Mouse (Mus musculus): ENCODE data around the gene Taf6. TPM values are rescaled to one million over a fixed set of nuclear protein-coding genes. Genes with fewer than 3 reads are reported as not detected.

Taf6 gene
- polyA plus RNA-seq (2015; fragmentation: Nextera tagmentation; extraction: Ambion mirVana), result 104 and 109 TPM in 2 replicates

DNA sequence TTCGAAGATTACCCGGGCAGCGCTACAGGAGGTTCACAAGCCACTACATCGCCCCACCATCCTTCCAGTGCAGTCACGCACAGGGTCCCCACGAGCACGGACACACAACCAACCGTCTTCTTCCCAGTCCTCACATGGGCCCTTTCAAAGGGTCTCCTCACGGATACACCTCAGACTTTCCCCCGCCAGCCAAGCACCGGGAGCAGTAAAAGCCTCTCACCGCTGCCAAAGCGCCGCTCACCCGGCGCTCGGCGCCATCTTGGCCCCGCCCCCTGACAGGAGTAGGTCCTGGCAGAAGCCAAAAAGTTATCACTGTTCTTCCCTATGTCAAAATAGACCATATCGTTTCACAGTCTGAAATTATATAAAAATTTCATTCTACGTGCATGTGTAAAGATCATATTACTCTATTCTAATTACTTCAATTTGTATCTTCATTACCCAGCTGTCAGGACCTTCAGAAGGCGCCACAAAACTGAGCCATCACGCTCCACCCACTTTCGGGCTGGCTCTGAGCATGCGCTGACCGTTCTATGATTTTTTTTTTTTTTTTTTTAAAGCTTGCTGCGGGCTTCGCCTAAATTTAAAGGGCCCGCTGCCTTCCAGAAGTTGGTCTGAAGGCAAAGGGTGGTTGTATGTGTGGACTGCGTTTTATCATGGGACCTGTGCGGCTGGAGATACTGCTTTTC lies at the start of gene Taf6, which contains the start of gene Cnpy4:
Gene Taf6 (minus strand): TSS at position 502 of the 689 bp plus-strand sequence.
Gene Cnpy4 (plus strand): TSS at position 536 of the 689 bp plus-strand sequence.
- peaks cover 19% of the 10 kb centered on the region for H3K36me3 ChIP-seq (ENCODE audit: insufficient read depth, low read length)
- under 1% methylated on average over 31 of the region's 31 CpGs for WGBS
- H3K9ac ChIP-seq (replicated peaks; ENCODE audit: low read length), result peak within 1 kb of the TSS; percentile 88
- H3K4me1 ChIP-seq (ENCODE audit: insufficient read depth, low read length), result peaks cover 13% of the 10 kb centered on the region
- H3K4me3 ChIP-seq (ENCODE audit: low read length), result peak within 1 kb of the TSS; percentile 65
- no peaks in the 10 kb centered on the region for H3K27me3 ChIP-seq (ENCODE audit: insufficient read depth, low read length)
- H3K9me3 ChIP-seq (ENCODE audit: low read length), result no peaks in the 10 kb centered on the region
- ATAC-seq (ENCODE audit: low FRiP score, low TSS enrichment), result peak; percentile 85
- peak within 1 kb of the TSS; percentile 69 for H3K4me2 ChIP-seq (replicated peaks; ENCODE audit: low read depth, low read length)
- H3K27ac ChIP-seq (ENCODE audit: low read length), result peak within 1 kb of the TSS; percentile 83

DNA sequence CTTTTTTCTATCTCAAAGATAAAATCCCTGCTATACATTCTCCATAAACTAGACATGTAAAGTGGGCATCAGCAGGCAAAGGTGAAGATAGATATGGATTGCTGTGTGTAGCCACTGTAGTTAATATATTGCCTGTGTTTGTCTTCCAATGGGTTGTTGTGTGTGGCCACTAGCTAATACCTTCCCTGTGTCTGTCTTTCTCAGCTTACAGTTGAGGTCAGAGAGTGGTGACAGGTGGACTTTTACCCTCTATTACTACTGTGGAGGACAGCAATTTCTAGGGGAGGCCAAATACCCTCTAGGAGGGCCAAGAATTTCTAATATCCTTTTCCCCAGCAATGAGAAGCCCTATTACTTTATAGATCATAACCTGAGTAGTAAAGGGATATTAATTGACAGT lies 47.0 kb upstream of the Taf6 start:
- no peak overlapping the region for H3K4me3 ChIP-seq (ENCODE audit: low read length)
- H3K4me2 ChIP-seq (replicated peaks; ENCODE audit: low read depth, low read length), result no peak overlapping the region
- H3K36me3 ChIP-seq (ENCODE audit: insufficient read depth, low read length), result no peaks in the 10 kb centered on the region
- peak overlapping the region; percentile 89 for H3K27ac ChIP-seq (ENCODE audit: low read length)
- no peaks in the 10 kb centered on the region for H3K9me3 ChIP-seq (ENCODE audit: low read length)
- no peaks in the 10 kb centered on the region for H3K27me3 ChIP-seq (ENCODE audit: insufficient read depth, low read length)
- H3K9ac ChIP-seq (replicated peaks; ENCODE audit: low read length), result no peak overlapping the region
- ATAC-seq (ENCODE audit: low FRiP score, low TSS enrichment), result no peak
- peaks cover 9% of the 10 kb centered on the region for H3K4me1 ChIP-seq (ENCODE audit: insufficient read depth, low read length)

DNA sequence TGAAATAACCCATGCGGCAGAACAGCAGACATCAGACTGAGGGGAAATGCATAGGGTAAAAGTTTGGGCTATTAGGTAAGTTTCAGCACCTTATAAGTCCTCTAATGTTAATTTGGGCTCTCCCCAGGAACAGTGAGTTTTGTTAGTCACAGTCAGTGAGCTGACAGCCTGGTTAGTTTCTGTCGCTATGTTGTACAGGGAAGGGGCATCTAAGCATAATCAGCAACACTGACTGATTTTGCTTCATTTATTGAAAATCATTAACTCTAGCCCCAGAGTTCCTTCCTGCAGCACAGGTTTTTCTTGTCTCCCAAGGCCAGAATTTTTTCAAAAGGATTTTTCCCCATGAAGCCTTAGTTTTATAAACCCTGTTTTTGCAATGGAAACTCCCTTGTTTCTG lies 46.5 kb upstream of the Taf6 start:
- Histone ChIP-seq H3K4me1 (ENCODE audit: insufficient read depth, low read length) (peaks cover 9% of the 10 kb centered on the region), H3K36me3 (ENCODE audit: insufficient read depth, low read length) (no peaks in the 10 kb centered on the region), H3K27me3 (ENCODE audit: insufficient read depth, low read length) (no peaks in the 10 kb centered on the region), H3K27ac (ENCODE audit: low read length) (peak overlapping the region; percentile 89), H3K4me2 (replicated peaks; ENCODE audit: low read depth, low read length) (no peak overlapping the region), H3K9me3 (ENCODE audit: low read length) (no peaks in the 10 kb centered on the region), H3K4me3 (ENCODE audit: low read length) (no peak overlapping the region), H3K9ac (replicated peaks; ENCODE audit: low read length) (no peak overlapping the region)
- 55% methylated on average over 2 of the region's 2 CpGs for WGBS
- ATAC-seq (ENCODE audit: low FRiP score, low TSS enrichment), result peak; percentile 63; the same call in 1 of the 2 replicates

DNA sequence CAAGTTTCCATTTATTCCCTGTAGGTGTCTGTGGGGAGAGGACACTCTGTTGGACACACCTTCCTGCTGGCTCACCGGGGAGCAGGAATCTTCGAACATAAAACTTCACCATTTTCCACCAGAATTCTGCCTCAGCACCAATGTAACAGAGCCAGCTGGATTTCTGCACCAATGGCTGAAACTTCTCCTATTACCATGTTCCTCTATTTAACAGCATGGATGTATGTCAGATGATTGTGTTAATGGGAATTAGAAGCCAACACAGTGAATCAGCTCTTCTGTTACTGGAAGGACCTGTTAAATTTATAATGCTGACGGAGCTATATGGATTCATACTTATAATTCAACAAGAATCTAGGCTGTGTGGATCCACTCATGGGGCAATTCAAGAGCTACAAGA lies 42.3 kb upstream of the Taf6 start:
- no peaks in the 10 kb centered on the region for H3K9me3 ChIP-seq (ENCODE audit: low read length)
- H3K4me2 ChIP-seq (replicated peaks; ENCODE audit: low read depth, low read length), result no peak overlapping the region
- H3K27ac ChIP-seq (ENCODE audit: low read length), result no peak overlapping the region
- 81% methylated on average over 3 of the region's 3 CpGs for WGBS
- no peak for ATAC-seq (ENCODE audit: low FRiP score, low TSS enrichment)
- H3K36me3 ChIP-seq (ENCODE audit: insufficient read depth, low read length), result no peaks in the 10 kb centered on the region
- no peaks in the 10 kb centered on the region for H3K27me3 ChIP-seq (ENCODE audit: insufficient read depth, low read length)
- H3K4me3 ChIP-seq (ENCODE audit: low read length), result no peak overlapping the region
- H3K9ac ChIP-seq (replicated peaks; ENCODE audit: low read length), result no peak overlapping the region
- peaks cover 5% of the 10 kb centered on the region for H3K4me1 ChIP-seq (ENCODE audit: insufficient read depth, low read length)

DNA sequence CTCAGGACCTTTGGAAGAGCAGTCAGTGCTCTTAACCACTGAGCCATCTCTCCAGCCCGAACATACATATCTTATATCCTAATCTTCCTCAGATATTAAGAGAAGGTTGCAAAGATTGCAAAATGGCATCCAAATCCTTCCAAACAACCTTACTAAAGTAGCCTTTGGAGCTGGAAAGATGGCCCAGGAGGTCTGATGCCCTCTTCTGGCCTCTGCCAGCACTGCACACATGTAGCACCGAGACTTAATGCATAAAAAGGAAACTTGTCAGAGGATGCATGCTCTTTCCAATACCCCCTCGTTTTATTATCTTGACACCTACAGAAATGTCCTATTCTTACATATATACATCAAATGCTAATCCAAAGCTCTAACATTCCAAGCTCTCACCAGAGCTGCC lies 40.8 kb upstream of the Taf6 start:
- no peaks in the 10 kb centered on the region for H3K27me3 ChIP-seq (ENCODE audit: insufficient read depth, low read length)
- 63% methylated on average over 3 of the region's 3 CpGs for WGBS
- no peak for ATAC-seq (ENCODE audit: low FRiP score, low TSS enrichment)
- no peaks in the 10 kb centered on the region; the same call in 1 of the 2 replicates for H3K4me1 ChIP-seq (ENCODE audit: insufficient read depth, low read length)
- no peaks in the 10 kb centered on the region for H3K9me3 ChIP-seq (ENCODE audit: low read length)
- H3K36me3 ChIP-seq (ENCODE audit: insufficient read depth, low read length), result no peaks in the 10 kb centered on the region
- no peak overlapping the region for H3K9ac ChIP-seq (replicated peaks; ENCODE audit: low read length)
- H3K4me3 ChIP-seq (ENCODE audit: low read length), result no peak overlapping the region
- no peak overlapping the region for H3K27ac ChIP-seq (ENCODE audit: low read length)
- no peak overlapping the region for H3K4me2 ChIP-seq (replicated peaks; ENCODE audit: low read depth, low read length)

DNA sequence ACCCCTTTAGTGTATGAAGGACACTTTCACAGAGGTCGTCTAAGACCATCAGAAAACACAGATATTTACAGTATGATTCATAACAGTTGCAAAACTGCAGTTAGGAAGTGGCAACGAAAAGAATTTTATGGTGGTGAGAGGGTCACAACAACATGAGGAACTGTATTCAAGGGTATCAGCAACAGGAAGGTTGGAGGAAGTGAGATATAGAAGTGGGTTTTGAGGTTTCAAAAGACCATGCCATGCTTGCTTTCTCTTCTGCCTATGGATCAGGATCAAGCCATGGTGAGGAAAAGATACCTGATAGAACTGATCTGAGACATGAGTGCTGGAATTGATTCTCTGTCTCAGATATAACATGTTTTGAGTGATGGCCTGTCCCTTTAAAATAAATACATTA lies 40.1 kb upstream of the Taf6 start:
- no peaks in the 10 kb centered on the region for H3K36me3 ChIP-seq (ENCODE audit: insufficient read depth, low read length)
- no peaks in the 10 kb centered on the region for H3K9me3 ChIP-seq (ENCODE audit: low read length)
- H3K9ac ChIP-seq (replicated peaks; ENCODE audit: low read length), result no peak overlapping the region
- no peaks in the 10 kb centered on the region for H3K4me1 ChIP-seq (ENCODE audit: insufficient read depth, low read length)
- no peak for ATAC-seq (ENCODE audit: low FRiP score, low TSS enrichment)
- H3K4me3 ChIP-seq (ENCODE audit: low read length), result no peak overlapping the region
- WGBS, result 72% methylated on average over 2 of the region's 2 CpGs
- no peak overlapping the region for H3K4me2 ChIP-seq (replicated peaks; ENCODE audit: low read depth, low read length)
- H3K27ac ChIP-seq (ENCODE audit: low read length), result no peak overlapping the region
- no peaks in the 10 kb centered on the region for H3K27me3 ChIP-seq (ENCODE audit: insufficient read depth, low read length)

DNA sequence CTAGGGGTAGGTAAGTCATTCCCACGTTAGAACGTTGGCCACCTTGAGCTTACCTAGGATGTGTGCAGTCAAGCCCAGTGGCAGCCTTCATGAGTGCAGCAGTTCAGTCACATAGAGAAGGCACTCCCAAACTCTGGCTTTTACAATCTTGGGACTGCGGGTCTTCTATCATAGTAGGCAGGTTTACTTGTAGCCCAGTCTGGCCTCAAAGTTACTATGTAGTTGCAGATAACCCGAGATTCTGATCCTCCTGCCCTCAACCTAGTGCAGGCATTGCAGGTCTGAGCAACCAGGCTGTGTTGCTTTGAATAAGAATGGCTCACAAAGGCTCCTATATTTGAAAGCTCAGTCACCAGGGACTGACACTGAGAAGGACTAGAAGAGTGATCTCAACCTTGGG lies 39.2 kb upstream of the Taf6 start:
- H3K36me3 ChIP-seq (ENCODE audit: insufficient read depth, low read length), result no peaks in the 10 kb centered on the region
- H3K4me2 ChIP-seq (replicated peaks; ENCODE audit: low read depth, low read length), result no peak overlapping the region
- no peak overlapping the region for H3K9ac ChIP-seq (replicated peaks; ENCODE audit: low read length)
- ATAC-seq (ENCODE audit: low FRiP score, low TSS enrichment), result no peak
- H3K9me3 ChIP-seq (ENCODE audit: low read length), result no peaks in the 10 kb centered on the region
- no peak overlapping the region for H3K27ac ChIP-seq (ENCODE audit: low read length)
- H3K27me3 ChIP-seq (ENCODE audit: insufficient read depth, low read length), result no peaks in the 10 kb centered on the region
- no peaks in the 10 kb centered on the region for H3K4me1 ChIP-seq (ENCODE audit: insufficient read depth, low read length)
- no peak overlapping the region for H3K4me3 ChIP-seq (ENCODE audit: low read length)
- WGBS, result 76% methylated on average over 4 of the region's 4 CpGs

DNA sequence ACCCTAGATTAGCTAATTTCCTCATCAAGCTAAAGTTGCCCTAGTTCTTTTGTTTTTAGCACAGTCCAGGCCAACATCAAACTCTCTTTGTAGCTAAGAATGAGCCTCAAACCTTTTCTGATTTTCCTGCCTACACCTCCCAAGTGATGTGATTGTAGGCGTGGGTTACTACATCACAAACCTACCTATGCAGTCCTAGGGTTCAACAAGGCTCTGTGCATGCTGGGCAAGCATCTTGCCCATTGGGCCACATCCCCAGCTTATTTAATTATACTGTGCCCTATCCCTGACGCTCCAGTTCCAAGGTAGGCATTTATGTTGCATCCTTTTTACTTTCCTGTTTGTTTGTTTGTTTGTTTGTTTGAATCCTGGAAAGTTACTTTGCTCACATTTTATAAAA lies 38.4 kb upstream of the Taf6 start, which contains the start of gene Nxpe5:
Gene Nxpe5 (plus strand): TSS at position 199 of the 400 bp plus-strand sequence.
- no peaks in the 10 kb centered on the region for H3K27me3 ChIP-seq (ENCODE audit: insufficient read depth, low read length)
- no peaks in the 10 kb centered on the region for H3K4me1 ChIP-seq (ENCODE audit: insufficient read depth, low read length)
- no peaks in the 10 kb centered on the region for H3K36me3 ChIP-seq (ENCODE audit: insufficient read depth, low read length)
- H3K4me2 ChIP-seq (replicated peaks; ENCODE audit: low read depth, low read length), result no peak within 1 kb of the TSS
- 65% methylated on average over 2 of the region's 2 CpGs for whole genome bisulfite sequencing
- H3K9ac ChIP-seq (replicated peaks; ENCODE audit: low read length), result no peak within 1 kb of the TSS
- no peaks in the 10 kb centered on the region for H3K9me3 ChIP-seq (ENCODE audit: low read length)
- H3K4me3 ChIP-seq (ENCODE audit: low read length), result no peak within 1 kb of the TSS
- no peak within 1 kb of the TSS for H3K27ac ChIP-seq (ENCODE audit: low read length)
- no peak for ATAC-seq (ENCODE audit: low FRiP score, low TSS enrichment)

DNA sequence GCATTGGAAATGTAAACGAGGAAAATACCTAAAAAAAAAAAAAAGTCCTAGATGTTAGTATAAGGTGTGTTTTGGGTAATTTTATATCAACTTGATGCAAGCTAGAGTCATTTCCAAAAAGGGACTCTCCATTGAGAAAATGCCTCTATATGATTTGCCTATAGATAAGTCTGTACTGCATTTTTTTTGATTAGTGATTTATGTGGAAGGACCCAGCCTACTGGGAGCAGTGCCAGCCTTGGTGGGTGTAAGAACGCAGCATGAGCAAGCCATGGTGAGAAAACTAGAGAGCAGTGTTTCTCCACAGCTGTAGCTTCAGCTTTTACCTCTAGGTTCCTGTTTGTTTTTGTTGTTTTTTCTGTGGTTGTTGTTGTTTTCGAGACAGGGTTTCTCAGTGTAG lies 36.0 kb upstream of the Taf6 start:
- Histone ChIP-seq H3K4me1 (ENCODE audit: insufficient read depth, low read length) (0 out of 2 replicates have a peak, but pooled peaks cover 4% of the 10 kb centered on the region), H3K4me3 (ENCODE audit: low read length) (no peak overlapping the region), H3K9ac (replicated peaks; ENCODE audit: low read length) (no peak overlapping the region), H3K9me3 (ENCODE audit: low read length) (no peaks in the 10 kb centered on the region), H3K4me2 (replicated peaks; ENCODE audit: low read depth, low read length) (no peak overlapping the region), H3K27ac (ENCODE audit: low read length) (no peak overlapping the region), H3K36me3 (ENCODE audit: insufficient read depth, low read length) (no peaks in the 10 kb centered on the region), H3K27me3 (ENCODE audit: insufficient read depth, low read length) (no peaks in the 10 kb centered on the region)
- no peak for ATAC-seq (ENCODE audit: low FRiP score, low TSS enrichment)
- 53% methylated on average over 3 of the region's 3 CpGs for WGBS

DNA sequence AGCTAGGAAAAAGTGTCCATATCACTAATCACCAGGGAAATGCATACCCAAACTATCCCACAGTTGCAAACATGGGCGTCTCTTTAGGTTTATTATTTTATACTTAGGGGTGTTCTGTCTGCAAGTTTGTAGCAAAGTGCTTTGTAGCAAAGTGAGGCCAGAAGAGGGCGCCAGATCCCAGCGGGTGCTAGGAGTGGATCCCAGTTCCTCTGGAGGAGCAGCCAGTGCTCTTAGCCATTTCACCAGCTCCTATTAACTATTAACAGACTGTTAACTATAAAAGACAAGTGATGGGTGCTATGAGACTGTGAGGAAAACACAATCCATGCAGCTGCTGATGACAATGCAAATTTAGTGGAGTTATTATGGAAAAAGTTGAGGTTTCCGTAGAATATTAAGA lies 34.9 kb upstream of the Taf6 start:
- no peak overlapping the region for H3K9ac ChIP-seq (replicated peaks; ENCODE audit: low read length)
- no peak overlapping the region for H3K4me3 ChIP-seq (ENCODE audit: low read length)
- no peaks in the 10 kb centered on the region for H3K36me3 ChIP-seq (ENCODE audit: insufficient read depth, low read length)
- H3K27ac ChIP-seq (ENCODE audit: low read length), result no peak overlapping the region
- H3K27me3 ChIP-seq (ENCODE audit: insufficient read depth, low read length), result no peaks in the 10 kb centered on the region
- WGBS, result 22% methylated on average over 4 of the region's 4 CpGs
- no peak overlapping the region for H3K4me2 ChIP-seq (replicated peaks; ENCODE audit: low read depth, low read length)
- peak; percentile 81; the same call in 1 of the 2 replicates for ATAC-seq (ENCODE audit: low FRiP score, low TSS enrichment)
- 0 out of 2 replicates have a peak, but pooled peaks cover 4% of the 10 kb centered on the region for H3K4me1 ChIP-seq (ENCODE audit: insufficient read depth, low read length)
- H3K9me3 ChIP-seq (ENCODE audit: low read length), result peaks cover 5% of the 10 kb centered on the region; the same call in 1 of the 2 replicates

Measured in kidney, embryonic 16.5 days (tissue).